Mouse (Mus musculus): ENCODE data around the gene Zfp874b. TPM values are rescaled to one million over a fixed set of nuclear protein-coding genes. Genes with fewer than 3 reads are reported as not detected.
A peak's percentile ranks its signal among the peaks of the same experiment; 100 is the strongest.

The Zfp874b gene
- polyA plus RNA-seq (2012), result 0.10 and 0.19 TPM in 2 replicates

DNA sequence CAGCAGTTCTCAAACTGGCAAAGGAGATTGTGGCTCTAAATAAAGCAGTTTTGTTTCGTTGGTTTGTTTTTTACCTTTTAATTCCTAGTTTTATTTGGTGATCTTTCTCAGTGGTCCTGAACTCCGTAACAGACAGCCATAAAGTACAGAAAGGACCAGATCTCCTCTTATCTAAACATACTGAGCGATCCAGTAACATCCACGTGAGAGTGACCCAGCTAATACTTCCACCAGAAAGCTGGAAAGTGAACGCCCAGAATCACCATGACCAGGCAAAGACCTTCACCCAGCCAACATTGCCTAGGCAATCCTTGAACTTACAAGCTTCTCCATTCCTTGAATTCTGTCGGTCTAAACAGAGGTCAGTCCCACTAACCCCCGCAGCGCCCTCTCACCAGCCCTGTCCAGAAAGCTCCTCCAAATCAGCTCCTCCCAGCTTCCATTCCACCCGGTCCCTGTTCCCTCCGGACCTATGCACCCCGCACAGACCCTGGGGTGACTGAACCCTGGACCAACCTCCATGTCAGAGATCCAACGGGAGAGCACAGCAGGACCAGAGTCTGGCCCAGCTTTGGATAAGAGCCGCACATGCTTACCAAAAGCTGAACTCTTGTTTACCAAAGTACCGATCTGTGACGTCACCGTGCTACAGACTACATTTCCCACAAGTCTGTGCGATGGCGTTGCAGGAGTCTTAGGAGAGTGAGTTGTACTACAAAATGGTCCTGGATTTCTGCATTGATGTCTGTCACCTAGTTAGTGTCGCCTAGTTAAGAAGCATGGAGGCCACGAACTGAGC lies at the start of gene Zfp874b:
Gene Zfp874b, minus strand, starts transcription at position 634 of the 799 bp plus-strand sequence.
- H3K9me3 ChIP-seq (ENCODE audit: control insufficient read depth, low read length), result no peaks in the 10 kb centered on the region
- peaks cover 5% of the 10 kb centered on the region for H3K36me3 ChIP-seq (ENCODE audit: control insufficient read depth)
- TF ChIP-seq GATA1 (IDR thresholded peaks at IDR 0.05; ENCODE audit: low read length) (no peak), TAL1 (IDR thresholded peaks at IDR 0.05; ENCODE audit: low read length) (no peak)
- no peaks in the 10 kb centered on the region for H3K27me3 ChIP-seq (ENCODE audit: control insufficient read depth)
- H3K4me3 ChIP-seq (replicated peaks), result peak within 1 kb of the TSS; percentile 75
- peaks cover 24% of the 10 kb centered on the region for H3K4me1 ChIP-seq (ENCODE audit: control insufficient read depth)

DNA sequence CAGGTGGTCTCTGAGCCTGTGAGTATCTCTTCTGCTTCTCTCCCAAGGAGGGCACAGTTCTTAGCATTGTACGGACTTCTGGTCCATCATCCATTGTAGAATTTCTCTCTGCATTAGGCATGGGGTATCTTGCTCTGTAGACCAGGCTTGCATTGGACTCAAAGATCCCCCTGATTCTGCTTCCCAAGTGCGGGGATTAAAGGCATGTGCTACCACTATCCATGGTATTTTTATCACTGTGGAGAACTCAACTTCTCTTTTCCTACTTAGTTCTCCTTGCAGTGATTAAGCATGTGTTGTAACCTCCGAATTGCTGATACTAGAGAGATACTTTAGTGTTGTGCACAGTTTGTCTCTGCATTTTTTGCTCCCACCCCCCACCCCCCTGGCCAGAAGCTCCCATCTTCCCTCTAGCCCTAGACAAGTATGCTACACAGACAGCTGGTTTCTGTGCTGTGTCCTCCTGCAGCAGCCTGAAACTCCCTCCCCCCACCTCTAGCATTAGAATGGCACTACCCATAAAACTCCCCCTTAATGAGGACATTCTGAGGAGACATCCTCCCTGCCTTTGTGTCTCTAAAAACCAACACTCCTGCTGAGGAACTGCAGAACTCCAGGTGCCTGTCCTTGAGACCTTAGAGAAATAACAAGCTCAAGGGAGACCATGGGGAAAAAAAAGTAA lies 43.1 kb upstream of the Zfp874b start:
- H3K27me3 ChIP-seq (ENCODE audit: control insufficient read depth), result no peaks in the 10 kb centered on the region
- TF ChIP-seq TAL1 (IDR thresholded peaks at IDR 0.05; ENCODE audit: low read length) (no peak), GATA1 (IDR thresholded peaks at IDR 0.05; ENCODE audit: low read length) (no peak)
- no peaks in the 10 kb centered on the region for H3K9me3 ChIP-seq (ENCODE audit: control insufficient read depth, low read length)
- no peak overlapping the region for H3K4me3 ChIP-seq (replicated peaks)
- H3K36me3 ChIP-seq (ENCODE audit: control insufficient read depth), result peaks cover 2% of the 10 kb centered on the region; the same call in 1 of the 2 replicates
- peaks cover 26% of the 10 kb centered on the region for H3K4me1 ChIP-seq (ENCODE audit: control insufficient read depth)

DNA sequence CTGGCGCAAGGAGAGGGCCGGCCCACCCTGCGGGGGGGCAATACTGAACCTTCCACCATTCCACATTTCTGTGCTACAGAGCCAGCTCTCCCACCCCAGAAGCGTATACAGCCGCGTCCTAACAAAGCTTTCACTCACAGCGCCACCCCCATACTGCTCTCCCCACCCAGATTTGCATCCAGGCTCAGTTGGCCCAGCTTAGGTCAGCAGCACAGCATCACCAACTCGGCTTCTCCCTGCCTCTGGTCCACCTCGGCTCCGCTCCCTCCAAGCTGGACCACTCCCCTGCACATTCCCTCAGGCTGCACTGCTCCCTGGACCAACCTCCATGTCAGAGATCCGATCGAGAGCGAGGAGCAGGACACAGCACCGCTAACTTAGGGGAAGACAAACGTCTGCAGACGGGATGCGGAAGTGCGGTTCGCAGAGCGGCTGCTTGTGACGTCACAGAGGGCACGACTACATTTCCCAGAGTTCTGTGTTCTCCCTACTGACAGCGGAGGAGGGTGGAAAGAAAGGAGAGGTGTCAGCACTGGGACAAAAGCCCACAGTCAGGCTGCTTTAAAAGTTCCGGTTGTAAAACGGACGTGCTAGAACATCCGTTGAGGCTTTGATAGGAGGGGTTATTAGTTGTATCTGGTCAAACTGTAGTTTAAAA lies 41.8 kb upstream of the Zfp874b start, which contains the start of the genes Gm26965 and Zfp87:
Gene Gm26965, minus strand, starts transcription at position 399 of the 658 bp plus-strand sequence.
Gene Zfp87, minus strand, starts transcription at position 425 of the 658 bp plus-strand sequence.
- no peaks in the 10 kb centered on the region for H3K9me3 ChIP-seq (ENCODE audit: control insufficient read depth, low read length)
- peaks cover 26% of the 10 kb centered on the region for H3K4me1 ChIP-seq (ENCODE audit: control insufficient read depth)
- H3K4me3 ChIP-seq (replicated peaks), result peak within 1 kb of the TSS; percentile 98
- H3K27me3 ChIP-seq (ENCODE audit: control insufficient read depth), result no peaks in the 10 kb centered on the region
- peaks cover 3% of the 10 kb centered on the region for H3K36me3 ChIP-seq (ENCODE audit: control insufficient read depth)
- TF ChIP-seq GATA1 (IDR thresholded peaks at IDR 0.05; ENCODE audit: low read length) (no peak), TAL1 (IDR thresholded peaks at IDR 0.05; ENCODE audit: low read length) (no peak)

- Histone ChIP-seq H3K4me1 (ENCODE audit: control insufficient read depth) (peaks cover 15% of the 10 kb centered on the region), H3K4me3 (replicated peaks) (no peak overlapping the region), H3K36me3 (ENCODE audit: control insufficient read depth) (no peaks in the 10 kb centered on the region), H3K9me3 (ENCODE audit: control insufficient read depth, low read length) (no peaks in the 10 kb centered on the region), H3K27me3 (ENCODE audit: control insufficient read depth) (no peaks in the 10 kb centered on the region)
- TF ChIP-seq TAL1 (IDR thresholded peaks at IDR 0.05; ENCODE audit: low read length) (no peak), GATA1 (IDR thresholded peaks at IDR 0.05; ENCODE audit: low read length) (no peak)
These were observed 16.9 kb upstream of the Zfp874b start for GRCm38 (mm10) chr13:67500908-67501307.

DNA sequence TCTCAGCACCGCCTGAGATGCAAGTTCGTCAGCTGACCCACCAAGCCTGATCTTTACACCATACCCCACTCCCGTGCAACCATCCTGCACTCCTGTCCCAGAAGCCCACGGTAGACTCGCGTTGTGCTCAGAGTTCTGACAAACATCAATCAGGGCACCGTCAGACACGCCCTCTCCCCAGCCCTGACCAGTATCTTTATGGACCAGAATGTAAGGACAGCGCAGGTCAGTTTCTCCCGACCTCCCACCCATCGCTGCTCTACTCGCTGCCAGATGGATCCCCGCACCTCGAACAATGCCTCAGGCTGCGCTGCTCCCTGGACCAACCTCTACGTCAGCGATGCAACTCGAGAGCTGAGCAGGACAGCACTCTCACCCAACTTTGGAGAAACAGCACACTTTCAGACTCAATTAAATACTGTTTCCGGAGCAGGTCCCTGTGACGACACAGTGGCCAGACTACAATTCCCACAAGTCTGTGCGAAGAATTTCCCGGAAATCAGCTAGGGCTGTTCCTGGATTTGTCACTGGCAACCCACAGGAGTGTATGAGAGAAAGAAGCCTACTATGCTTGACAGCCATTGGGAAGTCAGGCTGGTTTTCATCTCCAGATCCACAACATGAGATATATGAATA lies 16.1 kb upstream of the Zfp874b start, which contains the start of gene Zfp58:
Gene Zfp58, minus strand, starts transcription at position 472 of the 636 bp plus-strand sequence.
- peak within 1 kb of the TSS; percentile 86 for H3K4me3 ChIP-seq (replicated peaks)
- H3K9me3 ChIP-seq (ENCODE audit: control insufficient read depth, low read length), result no peaks in the 10 kb centered on the region
- TF ChIP-seq GATA1 (IDR thresholded peaks at IDR 0.05; ENCODE audit: low read length) (no peak), TAL1 (IDR thresholded peaks at IDR 0.05; ENCODE audit: low read length) (no peak)
- H3K4me1 ChIP-seq (ENCODE audit: control insufficient read depth), result peaks cover 15% of the 10 kb centered on the region
- H3K36me3 ChIP-seq (ENCODE audit: control insufficient read depth), result peaks cover 1% of the 10 kb centered on the region
- H3K27me3 ChIP-seq (ENCODE audit: control insufficient read depth), result no peaks in the 10 kb centered on the region

DNA sequence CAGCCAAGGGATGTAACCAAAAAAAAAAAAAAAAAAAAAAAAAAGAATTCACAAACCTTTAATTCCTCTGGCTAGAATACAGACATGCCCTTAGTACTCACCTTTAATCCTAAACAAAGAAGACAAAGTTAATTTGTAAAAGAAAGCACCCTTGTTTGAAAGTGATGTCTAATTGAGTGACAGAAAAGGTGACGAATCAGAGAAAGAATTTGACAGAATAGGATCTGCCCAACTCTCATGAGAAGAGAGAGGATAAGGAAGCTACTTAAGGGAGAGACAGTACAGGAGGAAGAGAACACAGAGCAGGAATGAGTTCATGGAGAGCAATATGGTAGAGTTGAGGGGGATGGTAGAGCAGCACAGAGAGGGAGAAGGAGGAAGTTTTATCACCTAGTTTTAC lies 11.6 kb upstream of the Zfp874b start:
- peaks cover 31% of the 10 kb centered on the region for H3K36me3 ChIP-seq (ENCODE audit: control insufficient read depth)
- TF ChIP-seq TAL1 (IDR thresholded peaks at IDR 0.05; ENCODE audit: low read length), result no peak
- TF ChIP-seq GATA1 (IDR thresholded peaks at IDR 0.05; ENCODE audit: low read length), result no peak

DNA sequence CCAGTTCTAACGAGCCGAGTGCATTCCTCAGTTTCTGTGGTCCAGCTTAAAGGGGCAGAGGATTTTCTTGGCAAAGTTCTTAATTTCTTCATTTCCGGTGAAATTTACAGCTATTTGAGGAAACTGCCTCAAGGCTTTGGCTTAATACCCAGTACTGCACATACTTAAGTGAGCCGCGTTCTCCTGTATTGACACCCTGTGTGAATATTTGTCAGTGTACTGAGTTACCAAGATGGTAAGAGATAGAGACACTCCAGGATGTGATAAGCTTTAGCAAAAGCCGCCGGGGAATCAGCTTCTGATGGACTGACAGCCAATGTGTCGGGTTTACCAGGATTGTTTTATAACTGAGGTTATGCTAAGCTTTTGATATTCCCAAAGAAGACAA lies 360 bp upstream of the Zfp874b start:
- Histone ChIP-seq H3K9me3 (ENCODE audit: control insufficient read depth, low read length) (no peaks in the 10 kb centered on the region), H3K4me1 (ENCODE audit: control insufficient read depth) (peaks cover 24% of the 10 kb centered on the region), H3K27me3 (ENCODE audit: control insufficient read depth) (no peaks in the 10 kb centered on the region), H3K4me3 (replicated peaks) (peak overlapping the region; percentile 75), H3K36me3 (ENCODE audit: control insufficient read depth) (peaks cover 5% of the 10 kb centered on the region)
- TF ChIP-seq GATA1 (IDR thresholded peaks at IDR 0.05; ENCODE audit: low read length), result no peak
- TF ChIP-seq TAL1 (IDR thresholded peaks at IDR 0.05; ENCODE audit: low read length), result no peak

More for the DNA sequence above, 11.6 kb upstream of the Zfp874b start:
- peaks cover 15% of the 10 kb centered on the region for H3K4me1 ChIP-seq (ENCODE audit: control insufficient read depth)
- no peaks in the 10 kb centered on the region for H3K27me3 ChIP-seq (ENCODE audit: control insufficient read depth)
- H3K9me3 ChIP-seq (ENCODE audit: control insufficient read depth, low read length), result peaks cover 12% of the 10 kb centered on the region
- no peak overlapping the region for H3K4me3 ChIP-seq (replicated peaks)

- TF ChIP-seq TAL1 (IDR thresholded peaks at IDR 0.05; ENCODE audit: low read length) (no peak), GATA1 (IDR thresholded peaks at IDR 0.05; ENCODE audit: low read length) (no peak)
- no peak overlapping the region for H3K4me3 ChIP-seq (replicated peaks)
- peaks cover 10% of the 10 kb centered on the region for H3K36me3 ChIP-seq (ENCODE audit: control insufficient read depth)
- H3K27me3 ChIP-seq (ENCODE audit: control insufficient read depth), result no peaks in the 10 kb centered on the region
- peaks cover 24% of the 10 kb centered on the region for H3K4me1 ChIP-seq (ENCODE audit: control insufficient read depth)
- no peaks in the 10 kb centered on the region for H3K9me3 ChIP-seq (ENCODE audit: control insufficient read depth, low read length)
These were observed 2.5 kb downstream of the Zfp874b start for GRCm38 (mm10) chr13:67481528-67481927.

Data from erythroblast, embryonic 14.5 days (primary cell).